Mouse (Mus musculus): Measurements from ENCODE around the gene Tfdp2.
A peak's percentile ranks its signal among the peaks of the same experiment; 100 is the strongest.
"Not testable (repeated sequence)": the region's sequence is repeated elsewhere in the genome, so short reads cannot be mapped to it uniquely, and the experiment has no call there.

The Tfdp2 gene

GRCm38 (mm10) chr9:96195885-96196622 lies at the start of gene Tfdp2:
Gene Tfdp2, plus strand, starts transcription at chr9:96196275.
- DNase-seq (ENCODE audit: low spot score): peak; percentile 88

GRCm38 (mm10) chr9:96152801-96153200 lies 43.3 kb upstream of the Tfdp2 start:
- DNase-seq (ENCODE audit: low spot score): no peak

- no peak for DNase-seq (ENCODE audit: low spot score)
Observed at GRCm38 (mm10) chr9:96158431-96158830, 37.6 kb upstream of the Tfdp2 start.

GRCm38 (mm10) chr9:96159047-96159446 lies 37.0 kb upstream of the Tfdp2 start:
- no peak for DNase-seq (ENCODE audit: low spot score)

GRCm38 (mm10) chr9:96160767-96161166 lies 35.3 kb upstream of the Tfdp2 start:
- DNase-seq (ENCODE audit: low spot score): no peak

GRCm38 (mm10) chr9:96162421-96162820 lies 33.7 kb upstream of the Tfdp2 start:
- no peak for DNase-seq (ENCODE audit: low spot score)

DNA sequence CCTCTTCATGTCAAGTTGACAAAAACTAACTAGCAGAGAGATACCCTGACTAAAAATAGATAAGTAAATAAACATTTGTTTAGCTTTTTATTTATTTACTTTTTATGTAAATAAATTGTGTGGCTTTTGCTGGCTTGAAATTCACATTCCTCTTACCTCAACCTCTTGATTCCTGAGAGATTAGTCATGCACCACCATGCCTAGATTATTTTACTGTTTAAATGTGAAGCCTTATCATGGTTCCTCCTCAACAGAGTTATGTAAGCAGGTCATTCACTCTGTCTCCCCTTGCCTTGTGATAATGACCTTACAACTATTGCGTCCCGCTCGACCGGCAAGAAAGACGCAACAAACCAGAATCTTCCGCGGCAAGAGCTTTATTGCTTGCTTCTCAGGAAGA lies 32.6 kb upstream of the Tfdp2 start:
- DNase-seq (ENCODE audit: low spot score): no peak

DNA sequence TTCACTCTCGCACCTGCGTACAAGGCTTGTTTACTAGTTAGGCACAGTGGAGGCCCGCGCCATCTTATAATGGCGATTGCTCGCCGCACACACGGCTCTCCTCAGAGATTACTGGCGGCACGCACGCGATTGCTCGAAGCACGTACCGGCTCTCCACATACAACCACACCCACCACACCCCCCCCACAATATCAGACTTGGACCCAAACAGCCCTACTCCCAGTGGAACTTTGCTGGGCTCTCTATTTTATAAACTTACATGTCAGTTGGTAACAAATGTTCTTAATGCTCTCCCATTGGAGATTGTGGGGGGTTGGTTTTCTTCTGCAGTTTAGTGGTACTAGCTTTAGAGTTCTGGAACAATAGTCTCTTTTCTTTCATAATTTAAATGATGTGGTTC lies 32.1 kb upstream of the Tfdp2 start:
- DNase-seq (ENCODE audit: low spot score): not testable (repeated sequence)

DNA sequence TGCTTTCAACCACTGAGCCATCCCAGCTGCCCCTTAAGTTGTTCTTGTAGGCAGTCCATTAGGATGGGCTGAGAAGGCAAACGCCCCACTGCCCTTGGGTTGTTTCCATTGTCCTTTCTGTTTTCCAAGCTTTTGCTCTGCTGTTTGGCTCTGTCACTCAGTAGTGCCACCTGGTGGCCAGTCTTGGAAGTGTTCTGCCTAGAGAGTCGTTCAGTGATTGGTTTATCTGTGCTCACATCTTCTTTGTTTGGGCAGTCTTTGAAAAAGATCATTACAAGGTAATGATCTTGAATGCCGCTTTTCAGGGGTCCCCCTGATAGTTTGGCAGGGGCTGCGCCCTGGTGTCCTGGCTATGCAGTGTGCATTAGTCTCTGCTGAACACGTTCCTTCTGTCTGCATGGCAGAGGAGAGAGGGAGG lies 28.9 kb upstream of the Tfdp2 start:
- peak; percentile 65 for DNase-seq (ENCODE audit: low spot score)

DNA sequence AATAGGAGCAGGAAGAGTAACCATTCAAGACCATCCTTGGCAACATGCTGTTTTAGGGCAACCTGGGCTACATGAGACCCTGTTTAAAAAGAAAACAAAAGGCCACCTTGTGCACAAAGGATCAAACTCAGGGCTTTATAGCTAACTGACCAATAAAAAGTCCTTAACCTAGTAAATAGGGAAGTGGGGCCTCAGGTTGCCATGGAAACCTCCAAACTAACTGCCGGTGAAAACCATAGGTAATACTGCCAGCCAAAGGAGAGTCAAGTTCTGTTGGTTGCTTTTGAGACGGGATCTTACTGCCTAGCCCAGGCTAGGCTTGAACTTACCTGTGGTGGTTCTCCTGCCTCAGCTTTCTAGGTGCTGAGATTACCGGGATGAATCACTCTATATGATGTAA lies 25.5 kb upstream of the Tfdp2 start:
- no peak for DNase-seq (ENCODE audit: low spot score)

GRCm38 (mm10) chr9:96184909-96185308 lies 11.2 kb upstream of the Tfdp2 start:
- DNase-seq (ENCODE audit: low spot score): no peak

GRCm38 (mm10) chr9:96186701-96187100 lies 9.4 kb upstream of the Tfdp2 start:
- no peak for DNase-seq (ENCODE audit: low spot score)

GRCm38 (mm10) chr9:96196636-96197181 lies 634 bp downstream of the Tfdp2 start:
- peak; percentile 41 for DNase-seq (ENCODE audit: low spot score)

GRCm38 (mm10) chr9:96197806-96198205 lies 1.7 kb downstream of the Tfdp2 start:
- peak; percentile 11 for DNase-seq (ENCODE audit: low spot score)

GRCm38 (mm10) chr9:96203663-96204062 lies 7.6 kb downstream of the Tfdp2 start:
- no peak for DNase-seq (ENCODE audit: low spot score)

DNA sequence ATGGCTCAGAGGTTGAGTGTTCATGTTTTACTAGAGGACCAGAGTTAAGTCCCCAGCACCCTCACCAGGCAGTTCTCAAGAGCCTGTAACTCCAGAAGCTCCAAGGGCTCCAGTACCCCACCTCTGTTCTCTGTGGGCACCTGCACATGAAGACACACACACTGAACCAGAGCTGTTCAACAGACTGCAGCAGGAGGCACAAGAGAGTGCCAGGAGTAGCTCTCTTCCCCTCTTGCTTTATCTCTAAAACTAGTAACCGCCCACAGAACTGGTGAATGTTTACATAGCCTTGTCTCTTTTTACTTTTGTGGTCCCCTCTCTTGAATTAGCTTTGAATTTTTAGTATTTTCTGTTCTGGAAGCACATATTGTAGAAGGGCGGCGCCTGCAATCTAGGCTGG lies 11.4 kb downstream of the Tfdp2 start:
- DNase-seq (ENCODE audit: low spot score): no peak

- no peak for DNase-seq (ENCODE audit: low spot score)
Observed at GRCm38 (mm10) chr9:96213036-96213645, 17.1 kb downstream of the Tfdp2 start.

GRCm38 (mm10) chr9:96214171-96214570 lies 18.1 kb downstream of the Tfdp2 start:
- no peak for DNase-seq (ENCODE audit: low spot score)

DNA sequence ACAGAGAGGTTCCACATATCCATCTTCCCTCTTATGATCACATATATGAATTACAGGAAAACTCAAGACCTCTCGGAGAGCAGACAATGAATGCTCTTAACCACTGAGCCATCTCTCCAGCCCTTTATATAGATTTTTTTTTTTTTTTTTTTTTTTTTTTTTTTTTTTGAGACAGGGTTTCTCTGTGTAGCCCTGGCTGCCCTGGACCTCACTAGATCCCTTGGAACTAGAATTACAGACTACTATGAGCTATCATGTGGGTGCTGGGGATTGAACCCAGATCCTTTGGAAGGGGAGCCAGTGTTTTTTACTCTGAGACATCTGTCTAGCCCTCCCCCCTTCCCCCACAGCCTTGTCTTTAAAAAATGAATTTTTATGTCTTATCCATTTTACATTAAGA lies 21.2 kb downstream of the Tfdp2 start:
- DNase-seq (ENCODE audit: low spot score): no peak

GRCm38 (mm10) chr9:96217799-96218198 lies 21.7 kb downstream of the Tfdp2 start:
- no peak for DNase-seq (ENCODE audit: low spot score)

DNA sequence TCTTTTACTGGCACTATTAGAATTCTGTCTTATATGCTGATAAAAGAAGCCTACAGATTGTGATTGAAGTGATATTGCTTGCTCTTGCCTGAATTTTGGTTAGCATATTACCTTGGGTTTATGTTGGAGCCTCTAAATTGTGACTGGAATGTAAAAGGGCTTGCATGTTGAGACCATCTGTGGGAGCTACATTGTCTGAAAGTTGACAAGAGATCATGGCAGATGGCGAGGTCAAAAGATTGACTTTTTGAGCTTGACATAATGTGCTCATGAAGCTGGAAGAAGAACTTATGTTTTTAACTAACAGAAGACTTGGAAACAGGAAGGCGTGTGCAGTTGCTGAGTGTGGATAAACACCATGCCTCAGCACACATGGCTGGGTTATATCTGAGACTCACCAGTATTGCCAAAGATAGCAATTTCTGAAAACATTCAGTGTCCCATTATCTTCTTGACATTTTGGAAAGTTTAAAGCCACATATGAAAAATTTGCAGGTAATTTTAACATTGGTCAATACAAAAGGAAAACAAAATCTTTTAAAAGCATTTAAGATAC lies 23.1 kb downstream of the Tfdp2 start:
- DNase-seq (ENCODE audit: low spot score): no peak

DNA sequence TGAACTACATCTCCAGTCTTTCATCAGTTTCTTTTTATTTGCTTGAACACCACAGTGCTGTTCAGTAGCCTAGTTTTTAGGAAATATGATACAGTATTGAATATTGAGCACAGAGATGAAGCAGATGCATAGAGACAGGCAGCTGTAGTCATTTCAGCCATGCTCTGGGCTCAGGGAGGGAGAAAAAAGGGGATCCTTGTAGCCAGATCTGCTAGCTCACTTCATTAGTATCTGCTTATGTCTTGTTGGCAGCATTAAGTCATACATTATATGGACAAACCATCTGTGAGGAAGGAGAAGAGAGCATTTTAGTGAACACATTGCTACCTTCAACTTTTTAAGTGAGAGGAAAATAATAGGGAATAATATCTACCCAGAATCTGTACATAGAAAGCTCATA lies 24.3 kb downstream of the Tfdp2 start:
- no peak for DNase-seq (ENCODE audit: low spot score)

DNA sequence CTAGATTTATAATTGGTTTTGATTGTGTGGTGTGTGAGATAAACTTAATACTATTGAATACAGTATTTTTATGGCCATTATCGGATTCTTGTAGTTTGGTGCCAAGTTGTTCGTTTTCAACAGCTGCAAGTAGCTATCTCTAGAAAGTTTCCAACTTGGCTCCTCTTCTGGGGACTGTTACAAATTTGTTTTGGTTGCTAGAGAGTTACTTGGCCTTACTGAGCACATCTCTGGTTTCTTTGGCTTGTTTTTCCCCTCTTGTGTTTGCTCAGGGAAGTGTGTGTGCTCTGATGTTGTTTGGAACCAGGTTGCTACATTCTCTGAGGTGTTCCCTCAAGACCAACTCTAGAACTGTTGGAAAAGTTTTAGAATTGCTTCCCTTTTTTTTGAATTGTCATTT lies 27.2 kb downstream of the Tfdp2 start:
- no peak for DNase-seq (ENCODE audit: low spot score)

Data from urinary bladder, postnatal 14 days (tissue).